Mouse (Mus musculus) neutrophil, adult 5-6 weeks (primary cell): ENCODE data around the gene Ces5a. TPM values are rescaled to one million over a fixed set of nuclear protein-coding genes. Genes with fewer than 3 reads are reported as not detected.
"Not testable (repeated sequence)": the region's sequence is repeated elsewhere in the genome, so short reads cannot be mapped to it uniquely, and the experiment has no call there.

Source experiments
- ATAC-seq: fragments of 151-379, 151-347 bp; 2 replicates; pipeline ENCODE4 v1.8.0; 2017; ENCODE audit warnings: mild to moderate bottlenecking, moderate TSS enrichment; ENCODE audit not compliant: insufficient number of reproducible peaks, poor library complexity, low FRiP score, severe bottlenecking; ENCODE audit errors: extremely low read depth
- total RNA-seq: library from RNA; stranded (forward); fragments of 200-1000 nt; gene quantifications from 2 replicates; pipeline ENCODE4 v1.2.3, GENCODE M21; 2017

Ces5a gene
- not detected in 2 replicates for total RNA-seq

GRCm38 (mm10) chr8:93535730-93536129 lies at the start of gene Ces5a:
Gene Ces5a, minus strand, starts transcription at chr8:93535830.
- ATAC-seq: no peak

GRCm38 (mm10) chr8:93572841-93573240 lies 37.2 kb upstream of the Ces5a start:
- no peak for ATAC-seq

- ATAC-seq: no peak
These were observed 36.5 kb upstream of the Ces5a start for GRCm38 (mm10) chr8:93572095-93572501.

- no peak for ATAC-seq
These were observed 35.8 kb upstream of the Ces5a start for GRCm38 (mm10) chr8:93571369-93571985.

- no peak for ATAC-seq
These were observed 34.5 kb upstream of the Ces5a start for GRCm38 (mm10) chr8:93570186-93570530.

GRCm38 (mm10) chr8:93569311-93570185 lies 33.9 kb upstream of the Ces5a start:
- no peak for ATAC-seq

- ATAC-seq: no peak
These were observed 33.0 kb upstream of the Ces5a start for GRCm38 (mm10) chr8:93568666-93569065.

GRCm38 (mm10) chr8:93567086-93567485 lies 31.5 kb upstream of the Ces5a start:
- no peak for ATAC-seq

GRCm38 (mm10) chr8:93564634-93565033 lies 29.0 kb upstream of the Ces5a start:
- no peak for ATAC-seq

GRCm38 (mm10) chr8:93563551-93563950 lies 27.9 kb upstream of the Ces5a start:
- ATAC-seq: no peak

- ATAC-seq: no peak
These were observed 27.1 kb upstream of the Ces5a start for GRCm38 (mm10) chr8:93562557-93563210.

- ATAC-seq: no peak
These were observed 25.6 kb upstream of the Ces5a start for GRCm38 (mm10) chr8:93561271-93561670.

GRCm38 (mm10) chr8:93559696-93560095 lies 24.1 kb upstream of the Ces5a start:
- ATAC-seq: no peak

GRCm38 (mm10) chr8:93502634-93503033 lies 33.0 kb downstream of the Ces5a start:
- ATAC-seq: no peak

- no peak for ATAC-seq
These were observed 36.2 kb downstream of the Ces5a start for GRCm38 (mm10) chr8:93499437-93499836.

GRCm38 (mm10) chr8:93495330-93495729 lies 40.3 kb downstream of the Ces5a start:
- ATAC-seq: no peak

- ATAC-seq: no peak
These were observed 46.9 kb downstream of the Ces5a start for GRCm38 (mm10) chr8:93488743-93489142.

GRCm38 (mm10) chr8:93478211-93478610 lies 57.4 kb downstream of the Ces5a start:
- no peak for ATAC-seq

- not testable (repeated sequence) for ATAC-seq
These were observed 65.9 kb downstream of the Ces5a start for GRCm38 (mm10) chr8:93469733-93470132.
